Mouse (Mus musculus) ES-Bruce4 (cell line): Measurements from ENCODE around the gene Ip6k2.

Experiments
- EP300 ChIP-seq: IDR thresholded peaks from 2 replicates; pipeline ENCODE4 v1.6.1; 2011; ENCODE audit warnings: low read depth, low read length; ENCODE audit not compliant: insufficient read depth
- POLR2A ChIP-seq: IDR thresholded peaks from one replicate; pipeline ENCODE4 v1.8.1; 2011; ENCODE audit warnings: low read length; ENCODE audit not compliant: insufficient read depth

GRCm38 (mm10) chr9:108788713-108789112 lies 5.1 kb downstream of the Ip6k2 start:
- TF ChIP-seq EP300 (no peak), POLR2A (no peak)
